Mouse (Mus musculus) limb, embryonic 12.5 days (tissue): ENCODE data around the gene Ano6. TPM values are rescaled to one million over a fixed set of nuclear protein-coding genes. Genes with fewer than 3 reads are reported as not detected.

ENCODE experiments used
- ATAC-seq: fragments of 200-750 bp; cut with Nextera tagmentation; 2 replicates; pipeline ENCODE4 v1.8.0; 2017; ENCODE audit warnings: low read depth, moderate TSS enrichment; ENCODE audit not compliant: insufficient number of reproducible peaks, insufficient read depth, low FRiP score, low TSS enrichment
- H3K27ac ChIP-seq: fragments of 300-500 bp; sonication (generic); 2 replicates; pipeline ENCODE4 v1.5.1; 2016; ENCODE audit warnings: mild to moderate bottlenecking, moderate library complexity
- H3K27me3 ChIP-seq: fragments of 300-500 bp; sonication (generic); 2 replicates; pipeline ENCODE4 v1.6.1; 2016; ENCODE audit warnings: mild to moderate bottlenecking, moderate library complexity
- H3K36me3 ChIP-seq: fragments of 300-500 bp; sonication (generic); 2 replicates; pipeline ENCODE4 v1.6.1; 2016; ENCODE audit warnings: mild to moderate bottlenecking, moderate library complexity
- H3K4me1 ChIP-seq: fragments of 300-500 bp; sonication (generic); replicated peaks from 2 replicates; pipeline ENCODE4 v1.6.1; 2016
- H3K4me2 ChIP-seq: fragments of 300-500 bp; sonication (generic); 2 replicates; pipeline ENCODE4 v1.6.1; 2016; ENCODE audit warnings: mild to moderate bottlenecking, moderate library complexity
- H3K4me3 ChIP-seq: fragments of 300-500 bp; sonication (generic); replicated peaks from 2 replicates; pipeline ENCODE4 v1.5.1; 2016; ENCODE audit warnings: mild to moderate bottlenecking
- H3K9ac ChIP-seq: fragments of 300-500 bp; sonication (generic); replicated peaks from 2 replicates; pipeline ENCODE4 v1.6.1; 2016; ENCODE audit warnings: mild to moderate bottlenecking, moderate library complexity
- H3K9me3 ChIP-seq: fragments of 300-500 bp; sonication (generic); 2 replicates; pipeline ENCODE4 v1.6.1; 2016; ENCODE audit warnings: mild to moderate bottlenecking, moderate library complexity
- WGBS: fragments of 180-500 bp; shearing (Covaris S2); methylation state at CpG from one replicate; pipeline ENCODE4 v1.1.7; 2016; 5-methylcytosine and 5-hydroxymethylcytosine counted together
- polyA plus RNA-seq: library from polyadenylated mRNA; unstranded; fragments of >200 nt; fragmentation: Nextera tagmentation; extraction: Ambion mirVana; gene quantifications from 2 replicates; pipeline ENCODE4 v1.2.1, GENCODE M21; 2016

The Ano6 gene
- polyA plus RNA-seq, 1 experiment from 2014 or later, result 47.3 TPM

DNA sequence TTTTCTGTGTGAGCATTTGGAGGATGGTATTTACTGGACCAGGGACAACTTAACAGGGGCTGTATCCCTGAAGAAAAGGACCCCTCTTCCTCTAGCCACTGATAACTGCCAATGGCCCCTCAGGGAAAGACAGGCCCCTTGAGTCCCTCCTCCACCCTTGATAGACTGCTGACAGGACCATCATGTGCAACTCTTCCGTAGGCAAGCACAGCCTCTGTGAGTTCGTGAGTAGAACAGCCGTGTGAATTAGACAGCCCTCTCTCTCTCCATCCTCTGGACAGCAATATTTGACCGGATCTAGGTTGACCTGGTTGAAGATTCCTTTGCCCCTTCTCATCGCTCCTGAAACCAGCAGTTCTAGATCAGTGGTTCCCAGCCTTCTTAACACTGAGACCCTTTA lies 111.8 kb downstream of the Ano6 start:
- Histone ChIP-seq H3K4me3 (no peak overlapping the region), H3K36me3 (no peaks in the 10 kb centered on the region), H3K4me2 (no peak overlapping the region), H3K9me3 (no peaks in the 10 kb centered on the region), H3K27me3 (no peaks in the 10 kb centered on the region), H3K9ac (no peak overlapping the region), H3K27ac (no peak overlapping the region), H3K4me1 (peaks cover 18% of the 10 kb centered on the region)
- WGBS, result 85% methylated on average over 5 of the region's 5 CpGs
- ATAC-seq, result no peak

DNA sequence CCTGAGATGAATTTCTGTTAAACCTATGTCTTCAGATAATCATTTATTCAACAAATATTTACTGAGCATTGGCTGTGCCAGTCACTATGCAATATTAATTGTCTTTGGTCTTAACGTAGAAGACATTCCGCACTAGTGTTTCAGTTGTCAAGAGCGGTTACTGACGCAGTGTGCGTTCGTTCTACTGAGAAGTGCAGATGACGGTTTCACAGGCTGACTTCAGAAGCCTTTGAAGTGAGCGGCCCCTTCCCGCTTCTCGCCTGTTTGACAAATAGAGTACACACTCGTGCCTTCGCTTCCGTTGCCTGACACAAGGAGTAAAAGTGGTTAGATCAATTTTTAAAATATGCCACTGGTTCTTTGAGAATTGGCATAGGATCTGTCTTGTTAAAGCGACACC lies 113.6 kb downstream of the Ano6 start:
- no peaks in the 10 kb centered on the region for H3K9me3 ChIP-seq
- H3K4me3 ChIP-seq, result no peak overlapping the region
- H3K4me1 ChIP-seq, result peaks cover 18% of the 10 kb centered on the region
- H3K4me2 ChIP-seq, result no peak overlapping the region
- no peaks in the 10 kb centered on the region for H3K36me3 ChIP-seq
- 51% methylated on average over 14 of the region's 14 CpGs for WGBS
- no peaks in the 10 kb centered on the region for H3K27me3 ChIP-seq
- no peak for ATAC-seq
- no peak overlapping the region for H3K9ac ChIP-seq
- no peak overlapping the region for H3K27ac ChIP-seq

DNA sequence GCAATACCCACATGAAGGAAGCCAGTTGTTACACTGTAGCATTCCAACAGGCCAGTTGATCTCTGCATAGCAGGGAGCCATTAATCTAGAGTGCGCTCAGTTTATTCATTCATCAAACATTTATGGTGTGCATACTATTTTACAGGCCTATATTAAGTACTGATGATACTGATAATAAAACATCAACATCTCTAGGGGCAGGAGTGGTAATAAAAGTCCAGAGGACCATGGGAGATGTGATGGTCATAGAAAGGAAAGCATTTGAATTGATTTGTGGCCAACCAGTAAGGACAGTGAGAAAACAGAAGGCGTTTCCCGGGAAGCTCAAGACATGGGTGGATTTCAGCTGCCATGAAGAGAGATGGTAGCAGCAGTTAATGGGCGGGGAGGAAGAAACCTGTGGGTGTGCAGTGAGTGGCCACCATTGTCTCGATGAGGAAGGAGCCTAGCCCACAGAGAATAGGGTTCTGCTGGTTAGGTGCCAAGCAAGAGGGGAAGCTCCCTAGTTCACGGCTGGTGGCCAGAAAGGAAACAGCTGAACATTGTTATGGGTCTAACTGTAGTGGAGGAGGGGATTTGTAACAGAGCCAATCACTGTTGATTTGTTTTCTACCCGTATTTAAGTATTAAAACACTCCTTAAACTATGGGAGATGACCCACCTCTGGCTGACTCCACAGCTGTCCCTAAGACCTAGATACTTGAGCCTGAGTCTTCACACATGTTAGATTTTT lies 115.5 kb downstream of the Ano6 start:
- H3K9me3 ChIP-seq, result no peaks in the 10 kb centered on the region
- no peak overlapping the region for H3K27ac ChIP-seq
- no peak for ATAC-seq
- H3K9ac ChIP-seq, result no peak overlapping the region
- no peak overlapping the region for H3K4me2 ChIP-seq
- no peaks in the 10 kb centered on the region for H3K36me3 ChIP-seq
- 81% methylated on average over 7 of the region's 7 CpGs for WGBS
- no peaks in the 10 kb centered on the region for H3K27me3 ChIP-seq
- H3K4me1 ChIP-seq, result peaks cover 18% of the 10 kb centered on the region
- H3K4me3 ChIP-seq, result no peak overlapping the region

DNA sequence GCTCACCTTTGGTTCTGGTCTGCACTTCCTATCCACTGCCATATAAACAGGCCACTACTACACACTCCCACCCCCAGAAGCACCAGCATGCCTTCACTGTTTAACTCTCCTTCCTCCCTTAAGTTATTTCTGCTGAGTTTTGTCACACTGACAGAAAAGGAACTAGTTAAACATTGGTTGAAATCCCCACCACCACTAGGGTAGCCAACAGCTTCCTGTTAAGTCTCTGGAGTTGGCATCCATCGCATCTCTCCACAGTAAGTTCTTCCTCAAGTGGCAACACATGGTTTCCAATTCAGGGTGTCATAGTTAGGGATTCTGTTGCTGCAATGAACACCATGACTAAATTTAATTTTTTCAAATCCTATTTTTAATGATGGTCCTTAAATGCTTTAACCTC lies 116.2 kb downstream of the Ano6 start:
- H3K27me3 ChIP-seq, result no peaks in the 10 kb centered on the region
- H3K4me3 ChIP-seq, result no peak overlapping the region
- H3K4me2 ChIP-seq, result no peak overlapping the region
- no peaks in the 10 kb centered on the region for H3K36me3 ChIP-seq
- no peak overlapping the region for H3K27ac ChIP-seq
- no peak overlapping the region for H3K9ac ChIP-seq
- no peaks in the 10 kb centered on the region for H3K9me3 ChIP-seq
- ATAC-seq, result no peak
- H3K4me1 ChIP-seq, result peaks cover 18% of the 10 kb centered on the region
- WGBS, result 95% methylated on average over 1 of the region's 1 CpGs

DNA sequence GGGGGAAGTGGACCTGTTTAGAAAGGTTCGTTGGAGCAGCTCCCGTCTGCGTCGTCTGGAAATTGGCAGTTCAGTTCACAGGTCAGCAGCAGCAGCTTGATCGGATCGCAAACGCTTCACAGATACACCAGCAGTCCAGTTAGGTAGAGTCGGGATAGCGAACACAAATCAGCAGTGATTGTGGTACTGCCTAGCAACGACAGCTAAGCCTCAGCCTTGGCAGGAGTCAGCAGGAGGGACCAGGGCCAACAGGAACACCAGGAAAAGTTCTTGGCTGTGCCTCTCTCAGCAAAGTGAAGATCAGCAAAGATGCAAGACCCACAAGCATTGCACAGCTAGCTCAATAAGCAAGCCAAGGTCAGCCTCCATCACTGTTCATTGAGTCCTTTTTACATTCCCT lies 116.7 kb downstream of the Ano6 start:
- Histone ChIP-seq H3K9me3 (no peaks in the 10 kb centered on the region), H3K27ac (no peak overlapping the region), H3K4me1 (peaks cover 18% of the 10 kb centered on the region), H3K27me3 (no peaks in the 10 kb centered on the region), H3K36me3 (peaks cover 3% of the 10 kb centered on the region; the same call in 1 of the 2 replicates), H3K9ac (no peak overlapping the region), H3K4me2 (no peak overlapping the region), H3K4me3 (no peak overlapping the region)
- no peak for ATAC-seq
- WGBS, result 83% methylated on average over 10 of the region's 10 CpGs

DNA sequence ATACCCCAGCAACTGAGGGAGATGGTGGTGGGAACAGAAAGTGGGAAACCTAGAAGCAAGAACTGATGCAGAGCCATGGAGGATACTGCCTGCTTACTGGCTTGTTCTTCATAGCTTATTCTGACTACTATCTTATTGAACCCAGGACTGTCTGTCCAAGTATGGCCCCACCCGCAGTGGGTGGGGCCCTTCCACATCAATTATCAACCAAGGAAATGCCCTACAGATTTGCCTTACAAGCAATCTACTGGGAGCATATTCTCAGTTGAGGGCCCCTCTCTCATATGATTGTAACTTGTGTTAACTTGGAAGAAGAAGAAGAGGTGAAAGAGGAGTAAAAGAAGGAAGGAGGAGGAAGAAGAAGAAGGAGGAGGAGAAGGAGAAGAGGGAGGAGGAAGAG lies 117.3 kb downstream of the Ano6 start:
- H3K36me3 ChIP-seq, result peaks cover 6% of the 10 kb centered on the region; the same call in 1 of the 2 replicates
- no peaks in the 10 kb centered on the region for H3K9me3 ChIP-seq

DNA sequence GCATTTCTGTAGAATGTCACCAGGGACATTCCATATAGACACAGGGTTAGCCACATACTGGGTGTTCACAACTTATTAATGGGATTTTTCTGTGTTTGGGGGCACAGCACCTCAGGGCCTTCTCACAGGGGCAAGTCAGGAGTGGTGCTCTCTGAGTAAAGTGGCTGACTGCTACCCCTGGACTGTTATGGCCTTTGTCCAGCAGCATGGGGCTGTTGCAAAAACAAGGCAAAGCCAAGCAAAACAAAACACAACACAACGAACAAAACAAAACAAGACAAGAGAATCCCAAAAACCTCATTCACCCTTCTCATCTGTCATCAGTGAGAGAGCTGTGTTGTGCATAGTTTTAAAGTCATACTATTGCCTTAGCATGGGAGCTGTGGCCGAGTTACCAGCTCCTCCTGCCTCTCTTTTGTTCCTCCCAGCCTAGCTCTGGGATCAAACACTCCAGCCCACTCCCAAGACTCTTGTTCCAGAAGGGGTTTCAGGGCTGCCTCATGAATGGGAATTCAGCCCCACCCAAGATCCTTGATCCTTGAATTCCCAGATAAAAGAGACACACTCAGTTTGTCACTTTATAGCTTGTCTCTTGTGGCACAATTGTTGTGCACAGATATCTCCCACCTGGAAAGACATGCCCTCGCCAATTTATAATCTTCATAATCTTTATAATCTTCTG lies 119.6 kb downstream of the Ano6 start:
- 76% methylated on average over 3 of the region's 3 CpGs for WGBS
- H3K27me3 ChIP-seq, result no peaks in the 10 kb centered on the region

More for the DNA sequence above, 117.3 kb downstream of the Ano6 start:
- H3K4me2 ChIP-seq, result no peak overlapping the region
- H3K4me3 ChIP-seq, result no peak overlapping the region
- no peak overlapping the region for H3K9ac ChIP-seq
- H3K4me1 ChIP-seq, result peaks cover 18% of the 10 kb centered on the region
- ATAC-seq, result no peak
- no peak overlapping the region for H3K27ac ChIP-seq
- H3K27me3 ChIP-seq, result no peaks in the 10 kb centered on the region
- WGBS, result 97% methylated on average over 1 of the region's 1 CpGs

DNA sequence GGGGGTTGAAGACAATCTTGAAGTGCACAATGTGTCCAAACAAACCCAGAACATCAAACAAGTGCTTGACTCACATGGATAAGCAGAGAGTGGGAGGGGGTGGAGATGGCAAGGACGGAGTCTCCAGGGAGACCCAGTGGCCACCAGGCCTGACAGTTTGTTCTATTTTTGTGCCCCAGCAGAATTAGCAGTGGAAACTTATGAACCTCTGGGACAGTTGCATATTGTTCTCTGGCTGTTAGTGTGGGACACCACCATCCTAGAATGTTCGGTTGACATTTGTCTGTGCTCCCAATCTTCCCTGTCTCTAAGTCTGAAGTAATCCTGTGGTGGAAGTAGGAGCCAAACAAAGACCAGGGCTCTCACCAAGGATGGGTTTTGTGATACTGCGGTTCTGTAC lies 124.3 kb downstream of the Ano6 start:
- Histone ChIP-seq H3K27ac (no peak overlapping the region), H3K9ac (no peak overlapping the region), H3K36me3 (peaks cover 56% of the 10 kb centered on the region), H3K27me3 (no peaks in the 10 kb centered on the region), H3K9me3 (no peaks in the 10 kb centered on the region), H3K4me3 (no peak overlapping the region), H3K4me1 (no peaks in the 10 kb centered on the region), H3K4me2 (no peak overlapping the region)
- WGBS, result 98% methylated on average over 3 of the region's 3 CpGs
- ATAC-seq, result no peak

More for the DNA sequence above, 119.6 kb downstream of the Ano6 start:
- Histone ChIP-seq H3K4me1 (peaks cover 14% of the 10 kb centered on the region), H3K27ac (no peak overlapping the region), H3K4me2 (no peak overlapping the region), H3K9me3 (no peaks in the 10 kb centered on the region), H3K9ac (no peak overlapping the region), H3K36me3 (peaks cover 18% of the 10 kb centered on the region; the same call in 1 of the 2 replicates), H3K4me3 (no peak overlapping the region)
- ATAC-seq, result no peak

DNA sequence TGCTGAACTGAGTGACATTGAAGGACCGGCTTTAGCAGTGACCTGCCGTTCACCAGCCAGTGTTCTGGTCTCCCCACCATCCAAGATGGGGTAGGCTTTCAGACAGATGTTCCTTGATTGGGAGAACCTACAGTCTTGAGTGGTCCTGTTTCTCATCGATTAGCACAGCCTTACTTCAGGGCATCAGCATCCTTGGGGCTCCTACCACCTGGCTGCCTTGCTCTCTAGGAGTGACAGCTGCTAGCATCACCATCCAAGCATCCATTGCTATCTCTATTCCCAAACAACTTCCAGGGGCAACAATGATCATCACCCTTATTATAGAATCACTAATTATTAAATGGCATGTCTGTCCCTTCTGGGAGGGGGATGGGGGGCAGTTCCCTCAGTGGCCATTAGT lies 124.8 kb downstream of the Ano6 start:
- H3K27me3 ChIP-seq, result no peaks in the 10 kb centered on the region
- H3K27ac ChIP-seq, result no peak overlapping the region
- H3K4me3 ChIP-seq, result no peak overlapping the region
- H3K4me1 ChIP-seq, result no peaks in the 10 kb centered on the region
- H3K36me3 ChIP-seq, result peaks cover 59% of the 10 kb centered on the region
- ATAC-seq, result no peak
- H3K9ac ChIP-seq, result no peak overlapping the region
- no peak overlapping the region for H3K4me2 ChIP-seq
- no peaks in the 10 kb centered on the region for H3K9me3 ChIP-seq
- 94% methylated on average over 3 of the region's 3 CpGs for WGBS

DNA sequence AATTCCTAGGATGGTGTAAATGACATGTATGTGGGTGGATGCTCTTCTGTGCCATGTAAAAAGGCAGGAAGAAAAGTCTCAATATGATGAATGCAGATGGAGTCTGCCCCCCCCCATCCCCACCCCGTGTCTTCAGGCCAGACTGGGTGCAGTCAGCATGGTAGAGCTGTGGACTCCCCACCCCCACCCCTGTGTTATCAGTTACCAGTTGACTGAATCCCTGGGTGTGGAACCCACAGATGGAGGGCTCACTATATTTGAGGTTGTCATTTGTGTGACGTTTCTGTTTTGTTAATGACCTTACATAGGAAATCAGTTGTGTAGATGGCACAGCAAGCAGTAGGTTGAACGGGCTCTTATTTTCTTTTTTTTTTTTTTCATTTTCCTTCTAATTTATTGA lies 126.7 kb downstream of the Ano6 start:
- 90% methylated on average over 3 of the region's 3 CpGs for WGBS
- no peaks in the 10 kb centered on the region for H3K9me3 ChIP-seq
- no peak overlapping the region for H3K4me2 ChIP-seq
- H3K27me3 ChIP-seq, result no peaks in the 10 kb centered on the region
- no peak overlapping the region for H3K27ac ChIP-seq
- no peaks in the 10 kb centered on the region for H3K4me1 ChIP-seq
- no peak overlapping the region for H3K9ac ChIP-seq
- H3K36me3 ChIP-seq, result peaks cover 66% of the 10 kb centered on the region
- no peak overlapping the region for H3K4me3 ChIP-seq
- no peak for ATAC-seq

DNA sequence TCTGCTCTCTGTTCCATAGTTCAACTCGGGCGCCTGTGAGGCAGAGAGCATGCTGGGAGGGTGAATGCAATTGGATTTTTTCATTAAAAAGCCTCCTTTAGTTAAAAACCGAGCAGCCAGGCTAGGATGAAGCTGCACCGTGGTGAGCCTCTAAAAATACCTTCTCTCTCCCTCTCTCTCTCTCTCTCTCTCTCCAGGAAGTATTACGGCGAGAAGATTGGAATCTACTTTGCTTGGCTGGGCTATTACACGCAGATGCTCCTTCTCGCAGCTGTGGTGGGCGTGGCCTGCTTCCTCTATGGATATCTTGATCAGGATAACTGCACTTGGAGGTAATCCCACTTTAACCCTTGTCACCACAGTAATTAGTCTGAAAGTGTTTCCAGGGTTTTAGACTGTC lies 129.4 kb downstream of the Ano6 start:
- 67% methylated on average over 9 of the region's 9 CpGs for WGBS
- no peak for ATAC-seq
- peaks cover 51% of the 10 kb centered on the region for H3K36me3 ChIP-seq
- H3K9me3 ChIP-seq, result no peaks in the 10 kb centered on the region
- no peaks in the 10 kb centered on the region for H3K27me3 ChIP-seq
- no peak overlapping the region for H3K27ac ChIP-seq
- no peak overlapping the region for H3K4me2 ChIP-seq
- H3K4me3 ChIP-seq, result no peak overlapping the region
- H3K9ac ChIP-seq, result no peak overlapping the region
- H3K4me1 ChIP-seq, result peaks cover 6% of the 10 kb centered on the region; the same call in 1 of the 2 replicates
